Mouse (Mus musculus): ENCODE measurements at regions not wholly inside any gene's neighbourhood (a gene's known extent, or its start where the extent isn't known, plus 50 kb on each side); places are given as distances from the start of the nearest gene placed in this dataset.

GRCm38 (mm10) chr8:7092831-7093230 lies 1568.2 kb downstream of the Efnb2 start:
- Histone ChIP-seq H3K9ac (ENCODE audit: low read depth, low read length) (no peak overlapping the region), H3K9me3 (replicated peaks; ENCODE audit: control insufficient read depth, low read length, poor library complexity, severe bottlenecking) (no peaks in the 10 kb centered on the region), H3K27ac (ENCODE audit: low read length) (no peak overlapping the region), H3K4me2 (ENCODE audit: low read length) (no peak overlapping the region), H3K27me3 (ENCODE audit: control insufficient read depth, insufficient read depth, low read depth, low read length) (no peaks in the 10 kb centered on the region), H3K36me3 (ENCODE audit: control insufficient read depth, insufficient read depth, low read length) (no peaks in the 10 kb centered on the region), H3K4me3 (ENCODE audit: low read depth, low read length) (no peak overlapping the region), H3K4me1 (ENCODE audit: control insufficient read depth, insufficient read depth, low read length) (no peaks in the 10 kb centered on the region)
- WGBS = 68% methylated on average over 2 of the region's 2 CpGs
- ATAC-seq = no peak

DNA sequence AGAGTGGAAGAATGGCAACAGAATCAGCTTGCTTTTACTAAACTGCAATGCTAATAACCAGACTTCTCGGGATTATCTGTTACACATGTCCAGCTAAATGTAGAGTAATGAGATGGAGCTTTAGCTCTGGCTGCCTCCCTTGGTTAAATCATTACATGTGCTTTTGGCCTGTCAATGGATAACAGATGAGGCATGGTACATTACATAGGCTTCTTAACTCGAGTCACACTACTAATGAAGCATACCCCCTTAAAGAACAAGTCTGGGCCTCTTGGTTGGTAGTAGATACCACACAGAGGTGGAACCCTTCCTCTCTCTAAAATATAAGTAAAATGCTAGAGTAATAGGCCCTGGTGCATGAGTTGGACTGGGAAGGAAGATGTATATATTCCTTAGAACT lies 1572.9 kb downstream of the Efnb2 start:
- H3K36me3 ChIP-seq (ENCODE audit: control insufficient read depth, insufficient read depth, low read length) = no peaks in the 10 kb centered on the region
- no peak overlapping the region for H3K27ac ChIP-seq (ENCODE audit: low read length)
- 58% methylated on average over 2 of the region's 2 CpGs for WGBS
- no peak for ATAC-seq
- H3K4me1 ChIP-seq (ENCODE audit: control insufficient read depth, insufficient read depth, low read length) = no peaks in the 10 kb centered on the region
- no peaks in the 10 kb centered on the region for H3K9me3 ChIP-seq (replicated peaks; ENCODE audit: control insufficient read depth, low read length, poor library complexity, severe bottlenecking)
- H3K4me2 ChIP-seq (ENCODE audit: low read length) = no peak overlapping the region
- no peak overlapping the region for H3K9ac ChIP-seq (ENCODE audit: low read depth, low read length)
- H3K27me3 ChIP-seq (ENCODE audit: control insufficient read depth, insufficient read depth, low read depth, low read length) = no peaks in the 10 kb centered on the region
- no peak overlapping the region for H3K4me3 ChIP-seq (ENCODE audit: low read depth, low read length)

DNA sequence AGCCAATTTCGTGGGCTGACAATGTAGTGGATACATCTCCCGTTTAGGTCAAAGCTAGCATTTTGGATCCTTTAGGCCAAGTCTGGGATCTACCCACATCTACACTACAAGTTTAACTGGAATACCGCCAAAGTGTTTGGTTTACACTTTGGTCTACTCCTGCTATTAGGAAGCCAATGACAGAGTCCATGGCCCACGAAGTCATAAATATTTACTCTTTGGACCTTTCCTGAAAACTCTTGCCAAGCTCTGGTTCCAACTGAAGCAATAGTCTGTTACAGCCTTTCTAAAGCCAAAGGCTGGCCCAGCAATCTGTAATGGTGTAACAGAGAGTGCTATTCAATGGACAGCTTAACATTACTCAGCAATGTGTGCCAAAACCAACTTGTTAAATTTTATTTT lies 1600.8 kb downstream of the Efnb2 start:
- no peaks in the 10 kb centered on the region for H3K4me1 ChIP-seq (ENCODE audit: control insufficient read depth, insufficient read depth, low read length)
- no peak overlapping the region for H3K4me2 ChIP-seq (ENCODE audit: low read length)
- H3K27ac ChIP-seq (ENCODE audit: low read length) = no peak overlapping the region
- no peaks in the 10 kb centered on the region for H3K36me3 ChIP-seq (ENCODE audit: control insufficient read depth, insufficient read depth, low read length)
- H3K9ac ChIP-seq (ENCODE audit: low read depth, low read length) = no peak overlapping the region
- no peak overlapping the region for H3K4me3 ChIP-seq (ENCODE audit: low read depth, low read length)
- 87% methylated on average over 4 of the region's 4 CpGs for WGBS
- no peaks in the 10 kb centered on the region for H3K9me3 ChIP-seq (replicated peaks; ENCODE audit: control insufficient read depth, low read length, poor library complexity, severe bottlenecking)
- H3K27me3 ChIP-seq (ENCODE audit: control insufficient read depth, insufficient read depth, low read depth, low read length) = no peaks in the 10 kb centered on the region
- ATAC-seq = no peak

- Histone ChIP-seq H3K27ac (ENCODE audit: low read length) (no peak overlapping the region), H3K9ac (ENCODE audit: low read depth, low read length) (no peak overlapping the region), H3K27me3 (ENCODE audit: control insufficient read depth, insufficient read depth, low read depth, low read length) (no peaks in the 10 kb centered on the region), H3K4me2 (ENCODE audit: low read length) (no peak overlapping the region), H3K36me3 (ENCODE audit: control insufficient read depth, insufficient read depth, low read length) (no peaks in the 10 kb centered on the region), H3K4me1 (ENCODE audit: control insufficient read depth, insufficient read depth, low read length) (no peaks in the 10 kb centered on the region), H3K4me3 (ENCODE audit: low read depth, low read length) (no peak overlapping the region), H3K9me3 (replicated peaks; ENCODE audit: control insufficient read depth, low read length, poor library complexity, severe bottlenecking) (no peaks in the 10 kb centered on the region)
- no peak for ATAC-seq
- WGBS = 76% methylated on average over 3 of the region's 3 CpGs
Observed at GRCm38 (mm10) chr8:7026247-7026844, 1634.7 kb downstream of the Efnb2 start.

- Histone ChIP-seq H3K4me1 (ENCODE audit: control insufficient read depth, insufficient read depth, low read length) (no peaks in the 10 kb centered on the region), H3K9ac (ENCODE audit: low read depth, low read length) (no peak overlapping the region), H3K27ac (ENCODE audit: low read length) (no peak overlapping the region), H3K36me3 (ENCODE audit: control insufficient read depth, insufficient read depth, low read length) (no peaks in the 10 kb centered on the region), H3K9me3 (replicated peaks; ENCODE audit: control insufficient read depth, low read length, poor library complexity, severe bottlenecking) (no peaks in the 10 kb centered on the region), H3K27me3 (ENCODE audit: control insufficient read depth, insufficient read depth, low read depth, low read length) (no peaks in the 10 kb centered on the region), H3K4me3 (ENCODE audit: low read depth, low read length) (no peak overlapping the region), H3K4me2 (ENCODE audit: low read length) (no peak overlapping the region)
- WGBS = 89% methylated on average over 3 of the region's 3 CpGs
- ATAC-seq = no peak
Observed at GRCm38 (mm10) chr8:7024336-7024735, 1636.7 kb downstream of the Efnb2 start.

DNA sequence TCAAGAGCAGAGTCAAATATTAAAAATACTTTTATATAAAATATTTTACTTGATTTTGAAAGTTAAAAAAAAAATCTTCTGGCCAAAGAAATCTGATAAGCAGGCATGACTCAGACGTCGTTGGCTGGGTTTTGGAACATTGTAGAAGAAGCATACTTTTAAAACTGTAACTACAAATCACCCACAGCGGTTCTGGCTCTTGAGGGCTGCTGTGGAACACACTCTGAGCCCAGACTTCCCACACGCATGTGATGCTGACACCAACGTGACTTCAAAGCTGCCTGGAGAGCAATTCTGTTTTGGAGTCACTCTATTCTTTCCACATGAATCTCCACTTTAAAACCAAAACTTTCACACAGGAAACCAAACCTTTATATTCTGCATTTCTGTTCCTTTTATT lies 1649.2 kb downstream of the Efnb2 start:
- Histone ChIP-seq H3K4me1 (ENCODE audit: control insufficient read depth, insufficient read depth, low read length) (no peaks in the 10 kb centered on the region), H3K27ac (ENCODE audit: low read length) (no peak overlapping the region), H3K4me2 (ENCODE audit: low read length) (no peak overlapping the region), H3K4me3 (ENCODE audit: low read depth, low read length) (no peak overlapping the region), H3K9ac (ENCODE audit: low read depth, low read length) (no peak overlapping the region), H3K9me3 (replicated peaks; ENCODE audit: control insufficient read depth, low read length, poor library complexity, severe bottlenecking) (no peaks in the 10 kb centered on the region), H3K27me3 (ENCODE audit: control insufficient read depth, insufficient read depth, low read depth, low read length) (no peaks in the 10 kb centered on the region), H3K36me3 (ENCODE audit: control insufficient read depth, insufficient read depth, low read length) (no peaks in the 10 kb centered on the region)
- 82% methylated on average over 5 of the region's 5 CpGs for WGBS
- ATAC-seq = no peak

DNA sequence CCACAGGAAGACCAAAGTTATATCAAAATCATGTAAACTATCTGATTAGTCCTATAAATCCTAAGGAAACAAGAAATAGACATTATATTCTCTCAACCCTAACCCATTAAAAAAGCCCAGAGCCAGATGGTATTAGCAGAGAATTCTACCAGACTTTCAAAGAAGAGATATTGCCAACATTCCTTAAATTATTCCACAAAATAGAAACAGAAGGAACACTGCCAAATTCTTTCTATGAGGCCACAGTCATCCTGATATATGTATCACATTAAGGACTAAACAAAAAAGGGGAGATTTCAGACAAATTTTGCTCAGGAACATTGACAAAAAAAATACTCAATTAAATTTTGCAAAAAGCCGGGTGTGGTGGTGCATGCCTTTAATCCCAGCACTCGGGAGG lies 1669.5 kb downstream of the Efnb2 start:
- Histone ChIP-seq H3K27ac (ENCODE audit: low read length) (no peak overlapping the region), H3K4me2 (ENCODE audit: low read length) (no peak overlapping the region), H3K4me1 (ENCODE audit: control insufficient read depth, insufficient read depth, low read length) (no peaks in the 10 kb centered on the region), H3K9me3 (replicated peaks; ENCODE audit: control insufficient read depth, low read length, poor library complexity, severe bottlenecking) (no peaks in the 10 kb centered on the region), H3K36me3 (ENCODE audit: control insufficient read depth, insufficient read depth, low read length) (no peaks in the 10 kb centered on the region), H3K9ac (ENCODE audit: low read depth, low read length) (no peak overlapping the region), H3K4me3 (ENCODE audit: low read depth, low read length) (no peak overlapping the region), H3K27me3 (ENCODE audit: control insufficient read depth, insufficient read depth, low read depth, low read length) (no peaks in the 10 kb centered on the region)
- no peak for ATAC-seq
- 90% methylated on average over 2 of the region's 2 CpGs for WGBS

GRCm38 (mm10) chr8:6989359-6990095 lies 1671.5 kb downstream of the Efnb2 start:
- ATAC-seq = no peak
- no peaks in the 10 kb centered on the region for H3K4me1 ChIP-seq (ENCODE audit: control insufficient read depth, insufficient read depth, low read length)
- 75% methylated on average over 3 of the region's 3 CpGs for WGBS
- H3K27ac ChIP-seq (ENCODE audit: low read length) = no peak overlapping the region
- no peaks in the 10 kb centered on the region for H3K36me3 ChIP-seq (ENCODE audit: control insufficient read depth, insufficient read depth, low read length)
- no peaks in the 10 kb centered on the region for H3K27me3 ChIP-seq (ENCODE audit: control insufficient read depth, insufficient read depth, low read depth, low read length)
- no peak overlapping the region for H3K9ac ChIP-seq (ENCODE audit: low read depth, low read length)
- H3K4me2 ChIP-seq (ENCODE audit: low read length) = no peak overlapping the region
- no peak overlapping the region for H3K4me3 ChIP-seq (ENCODE audit: low read depth, low read length)
- no peaks in the 10 kb centered on the region for H3K9me3 ChIP-seq (replicated peaks; ENCODE audit: control insufficient read depth, low read length, poor library complexity, severe bottlenecking)

DNA sequence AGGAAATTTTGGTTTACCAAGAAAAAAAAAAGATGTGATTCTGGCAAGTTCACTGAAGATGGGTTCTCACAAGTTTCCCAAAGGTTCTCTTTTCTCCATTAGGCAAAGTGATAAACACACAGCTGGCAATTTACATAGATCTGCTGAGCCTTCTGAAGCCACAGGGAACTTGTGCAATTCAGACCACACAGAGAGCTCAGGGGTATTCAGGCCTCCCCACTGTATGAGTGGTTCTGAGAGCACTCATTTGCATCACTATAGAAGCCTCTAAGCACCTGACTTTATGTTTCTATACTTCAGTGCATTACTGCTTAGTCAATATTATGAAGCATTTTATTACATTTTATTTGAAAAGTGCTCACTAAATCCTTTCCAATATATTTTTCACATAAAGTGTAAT lies 1687.1 kb downstream of the Efnb2 start:
- H3K36me3 ChIP-seq (ENCODE audit: control insufficient read depth, insufficient read depth, low read length) = no peaks in the 10 kb centered on the region
- H3K4me1 ChIP-seq (ENCODE audit: control insufficient read depth, insufficient read depth, low read length) = no peaks in the 10 kb centered on the region
- ATAC-seq = no peak
- no peak overlapping the region for H3K9ac ChIP-seq (ENCODE audit: low read depth, low read length)
- no peaks in the 10 kb centered on the region for H3K27me3 ChIP-seq (ENCODE audit: control insufficient read depth, insufficient read depth, low read depth, low read length)
- no peaks in the 10 kb centered on the region for H3K9me3 ChIP-seq (replicated peaks; ENCODE audit: control insufficient read depth, low read length, poor library complexity, severe bottlenecking)
- no peak overlapping the region for H3K4me2 ChIP-seq (ENCODE audit: low read length)
- no peak overlapping the region for H3K4me3 ChIP-seq (ENCODE audit: low read depth, low read length)
- no peak overlapping the region for H3K27ac ChIP-seq (ENCODE audit: low read length)
